Mouse (Mus musculus) bone marrow macrophage, adult 2 months (primary cell): ENCODE results near the gene Dnmt3a.

Experiments used
- CTCF ChIP-seq: IDR thresholded peaks from 2 replicates; pipeline ENCODE4 v1.5.1; 2012; ENCODE audit warnings: low read depth, mild to moderate bottlenecking, low read length, moderate library complexity
- POLR2A ChIP-seq: IDR thresholded peaks from 2 replicates; pipeline ENCODE4 v1.6.1; 2012; ENCODE audit warnings: mild to moderate bottlenecking, low read depth, low read length, borderline replicate concordance

GRCm38 (mm10) chr12:3871637-3872036 lies 65.8 kb downstream of the Dnmt3a start:
- TF ChIP-seq CTCF (0 out of 2 replicates have a peak, but pooled peaks have one; percentile 37), POLR2A (no peak)
